Mouse (Mus musculus): ENCODE measurements around the gene Vmn2r32. TPM values are rescaled to one million over a fixed set of nuclear protein-coding genes. Genes with fewer than 3 reads are reported as not detected.
"Not testable (repeated sequence)": the region's sequence is repeated elsewhere in the genome, so short reads cannot be mapped to it uniquely, and the experiment has no call there.

Vmn2r32 gene
- polyA plus RNA-seq (2015; fragmentation: Nextera tagmentation; extraction: Ambion mirVana): not detected in 2 replicates

GRCm38 (mm10) chr7:7479918-7480317, at the start of gene Vmn2r32:
Gene Vmn2r32, minus strand, starts transcription at chr7:7480018.
- H3K9me3 ChIP-seq (replicated peaks; ENCODE audit: control insufficient read depth, low read length); H3K4me2 ChIP-seq (ENCODE audit: low read depth, low read length); H3K27ac ChIP-seq (ENCODE audit: low read length); H3K4me1 ChIP-seq (ENCODE audit: control insufficient read depth, low read depth, low read length); ATAC-seq (ENCODE audit: low read depth); H3K4me3 ChIP-seq (ENCODE audit: low read depth, low read length); H3K9ac ChIP-seq (ENCODE audit: low read depth, low read length); H3K27me3 ChIP-seq (ENCODE audit: control insufficient read depth, insufficient read depth, low read depth, low read length); H3K36me3 ChIP-seq (ENCODE audit: control insufficient read depth, insufficient read depth): not testable (repeated sequence)
- WGBS (ENCODE audit: insufficient replicate concordance): 40% methylated on average over 1 of the region's 2 CpGs

Other genes starting within 250 kb of the Vmn2r32 start
- 0.21 TPM in 1 of 2 replicates, not detected in the other for gene Vmn2r29, start 232.7 kb downstream of the Vmn2r32 start, polyA plus RNA-seq (2015; fragmentation: Nextera tagmentation; extraction: Ambion mirVana)
- gene Gm45844, start 201.7 kb downstream of the Vmn2r32 start, polyA plus RNA-seq (2015; fragmentation: Nextera tagmentation; extraction: Ambion mirVana): 0.69 and 0.79 TPM in 2 replicates
- gene Clcn4, start 179.2 kb downstream of the Vmn2r32 start, polyA plus RNA-seq (2015; fragmentation: Nextera tagmentation; extraction: Ambion mirVana): 12.8 and 13.2 TPM in 2 replicates
- not detected in 2 replicates for gene Vmn2r30, start 142.4 kb downstream of the Vmn2r32 start, polyA plus RNA-seq (2015; fragmentation: Nextera tagmentation; extraction: Ambion mirVana)
- gene Gm45783, start 105.4 kb downstream of the Vmn2r32 start, polyA plus RNA-seq (2015; fragmentation: Nextera tagmentation; extraction: Ambion mirVana): not detected in 2 replicates
- gene Vmn2r31, start 80.3 kb downstream of the Vmn2r32 start, polyA plus RNA-seq (2015; fragmentation: Nextera tagmentation; extraction: Ambion mirVana): not detected in 2 replicates
- gene Vmn2r33, start 86.8 kb upstream of the Vmn2r32 start, polyA plus RNA-seq (2015; fragmentation: Nextera tagmentation; extraction: Ambion mirVana): not detected in 2 replicates
- gene Vmn2r34, start 209.5 kb upstream of the Vmn2r32 start, polyA plus RNA-seq (2015; fragmentation: Nextera tagmentation; extraction: Ambion mirVana): not detected in 2 replicates